Comparison of ENCODE assay signal across 1 mouse cellular context in the genomic region with DNA sequence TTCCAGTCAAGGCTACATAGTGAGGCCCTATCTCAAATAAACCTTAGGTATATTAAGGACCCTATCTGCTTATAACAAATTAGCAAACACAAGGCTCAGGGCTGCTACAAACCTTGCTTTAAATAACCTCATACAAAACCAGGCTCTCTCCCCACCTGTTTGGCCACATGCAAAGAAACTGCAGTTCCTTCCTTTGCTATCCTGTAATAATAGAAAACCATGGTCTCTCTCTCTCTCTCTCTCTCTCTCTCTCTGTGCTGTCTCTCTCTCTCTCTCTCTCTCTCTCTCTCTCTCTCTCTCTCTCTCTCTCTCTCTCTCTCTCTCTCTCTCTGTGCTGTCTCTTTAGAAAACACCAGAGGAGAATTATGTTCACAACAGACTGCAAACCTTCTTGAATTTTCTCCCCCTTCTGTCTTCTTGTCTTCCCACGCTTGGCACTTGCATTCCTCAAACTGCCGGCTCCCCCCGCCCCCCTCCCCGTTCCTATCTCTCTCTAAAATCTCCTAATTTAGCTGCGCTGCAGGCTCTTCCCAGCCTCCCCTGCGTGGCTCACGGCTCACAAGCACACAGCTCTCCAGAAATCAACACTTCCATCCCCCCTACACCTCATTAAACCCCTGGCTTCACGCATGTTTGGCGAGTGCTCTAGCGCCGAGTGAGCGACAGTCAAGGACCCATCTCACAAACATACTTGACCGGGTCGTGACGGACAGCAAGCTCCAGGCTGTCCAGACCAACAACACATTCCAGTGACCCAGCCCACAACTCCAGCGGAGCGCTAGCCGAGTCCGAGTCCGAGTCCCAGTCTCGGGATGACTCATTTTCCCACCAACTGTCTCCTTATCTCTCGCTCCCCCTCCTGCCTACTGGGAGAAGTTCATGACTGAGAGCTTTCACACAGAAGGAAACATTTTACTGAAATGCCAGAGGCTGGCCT.
A peak's percentile ranks its signal among the peaks of the same experiment; 100 is the strongest.
TF ChIP-seq lines count a peak whose summit lies in the region.

No protein-coding gene starts in this region.

TF ChIP-seq in MEL, 35 proteins besides CTCF, POLR2A, EP300 and RAD21 (continued from another document):
- TF ChIP-seq MXI1 (IDR thresholded peaks at IDR 0.05; ENCODE audit: low read depth, low read length) (peak; percentile 55; the same call in 1 of the 2 replicates), USF1 (IDR thresholded peaks at IDR 0.05; ENCODE audit: low read depth, low read length) (no peak), ZKSCAN1 (IDR thresholded peaks at IDR 0.05; ENCODE audit: low read depth, low read length) (no peak), ETS1 (IDR thresholded peaks at IDR 0.05; ENCODE audit: low read depth, low read length) (peak; percentile 61; the same call in 1 of the 2 replicates), E2F4 (IDR thresholded peaks at IDR 0.05; ENCODE audit: borderline replicate concordance, low read depth, low read length) (no peak), POLR2AphosphoS2 (IDR thresholded peaks at IDR 0.05; ENCODE audit: low read length) (no peak), CHD1 (IDR thresholded peaks at IDR 0.05; ENCODE audit: low read depth, low read length) (no peak), ZNF384 (IDR thresholded peaks at IDR 0.05; ENCODE audit: low read depth, low read length) (no peak), NELFE (IDR thresholded peaks at IDR 0.05; ENCODE audit: low read depth, low read length) (peak; percentile 34; the same call in 1 of the 2 replicates), SIN3A (IDR thresholded peaks at IDR 0.05; ENCODE audit: low read length) (peak; percentile 11; the same call in 1 of the 2 replicates), MYB (IDR thresholded peaks at IDR 0.05; ENCODE audit: low read depth, low read length) (no peak), GATA1 (IDR thresholded peaks at IDR 0.05; ENCODE audit: low read depth, low read length) (peak; percentile 46), CHD2 (IDR thresholded peaks at IDR 0.05; ENCODE audit: low read length) (no peak), KAT2A (conservative IDR thresholded peaks at IDR 0.05; ENCODE audit: low read depth, low read length) (no peak), BHLHE40 (IDR thresholded peaks at IDR 0.05; ENCODE audit: borderline replicate concordance, low read depth, low read length) (no peak), MAZ (IDR thresholded peaks at IDR 0.05; ENCODE audit: low read depth, low read length) (peak; percentile 65; the same call in 1 of the 2 replicates), ZMIZ1 (IDR thresholded peaks at IDR 0.05; ENCODE audit: low read depth, low read length) (peak; percentile 54; the same call in 1 of the 2 replicates), GABPA (IDR thresholded peaks at IDR 0.05; ENCODE audit: low read depth, low read length) (no peak), ZC3H11A (IDR thresholded peaks at IDR 0.05; ENCODE audit: low read depth, low read length) (no peak), MEF2A (IDR thresholded peaks at IDR 0.05; ENCODE audit: extremely low read depth, insufficient replicate concordance, low read depth, low read length, poor library complexity, severe bottlenecking) (no peak), HCFC1 (IDR thresholded peaks at IDR 0.05; ENCODE audit: low read depth, low read length) (no peak), NRF1 (IDR thresholded peaks at IDR 0.05; ENCODE audit: insufficient read depth, low read depth, low read length, poor library complexity, severe bottlenecking) (no peak), ELF1 (IDR thresholded peaks at IDR 0.05; ENCODE audit: low read depth, low read length) (no peak), USF2 (IDR thresholded peaks at IDR 0.05; ENCODE audit: borderline replicate concordance in 1 of 2, insufficient read depth in 1 of 2, low read depth in 1 of 2, low read length in 2 of 2) (no peak), MAX (IDR thresholded peaks at IDR 0.05; ENCODE audit: low read length) (peak; percentile 3; the same call in 1 of the 2 replicates), UBTF (IDR thresholded peaks at IDR 0.05; ENCODE audit: borderline replicate concordance, insufficient read depth, low read depth, low read length) (no peak), JUND (IDR thresholded peaks at IDR 0.05; ENCODE audit: low read depth, low read length) (peak; percentile 99), TCF12 (IDR thresholded peaks at IDR 0.05; ENCODE audit: low read depth, low read length) (no peak)
